Mouse (Mus musculus): ENCODE data around the gene Mlh1.

DNA sequence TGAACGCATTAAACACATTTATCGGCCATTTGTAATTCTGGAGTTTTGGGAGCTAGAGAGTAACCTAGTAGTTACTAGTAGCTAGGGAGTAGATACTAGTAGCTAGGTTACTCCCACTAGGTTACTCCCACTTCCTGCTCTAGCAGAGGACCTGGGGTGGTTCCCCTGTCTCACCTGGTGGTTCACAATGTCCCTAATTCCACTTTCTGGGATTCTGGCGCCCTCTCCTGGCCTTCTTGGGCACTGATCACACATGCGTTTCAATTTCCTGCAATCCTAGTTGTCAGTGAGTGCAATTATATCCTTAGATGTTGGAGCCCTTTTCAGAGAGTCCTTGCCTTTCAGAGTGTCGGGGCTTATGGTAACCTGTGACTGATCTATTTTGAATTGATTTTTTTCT, 42.6 kb upstream of the Mlh1 start:
- peak; percentile 85 for TF ChIP-seq CTCF (IDR thresholded peaks at IDR 0.05)
- TF ChIP-seq EP300 (IDR thresholded peaks at IDR 0.05), result no peak
